Mouse (Mus musculus) E14TG2a.4 (cell line): ENCODE measurements around the gene Phldb1.
"Not testable (repeated sequence)": the region's sequence is repeated elsewhere in the genome, so short reads cannot be mapped to it uniquely, and the experiment has no call there.

ENCODE experiments used
- H3K27me3 ChIP-seq: 2 replicates; pipeline ENCODE4 v1.6.1; 2014; ENCODE audit warnings: low read length, control low read depth; ENCODE audit not compliant: insufficient read depth
- H3K36me3 ChIP-seq: 2 replicates; pipeline ENCODE4 v1.6.1; 2014; ENCODE audit warnings: low read length, control low read depth; ENCODE audit not compliant: insufficient read depth
- H3K4me1 ChIP-seq: replicated peaks from 2 replicates; pipeline ENCODE4 v1.6.1; 2014; ENCODE audit warnings: low read depth, low read length, control low read depth
- H3K4me3 ChIP-seq: replicated peaks from 2 replicates; pipeline ENCODE4 v1.5.1; 2014; ENCODE audit warnings: mild to moderate bottlenecking, low read length
- H3K9me3 ChIP-seq: 2 replicates; pipeline ENCODE4 v1.6.1; 2014; ENCODE audit warnings: low read length, control low read depth
- CTCF ChIP-seq: conservative IDR thresholded peaks from 2 replicates; pipeline ENCODE4 v1.5.1; 2014; ENCODE audit warnings: low read length
- NANOG ChIP-seq: IDR thresholded peaks from 2 replicates; pipeline ENCODE4 v1.6.1; 2014; ENCODE audit warnings: borderline replicate concordance, low read length, mixed read lengths
- POU5F1 ChIP-seq: IDR thresholded peaks from 2 replicates; pipeline ENCODE4 v1.6.1; 2014; ENCODE audit warnings: low read length, borderline replicate concordance

Phldb1 gene

GRCm38 (mm10) chr9:44734524-44735494 is at the start of gene Phldb1:
Gene Phldb1, minus strand, starts transcription at chr9:44735198.
- peaks cover 46% of the 10 kb centered on the region for H3K4me1 ChIP-seq
- TF ChIP-seq POU5F1 (no peak), NANOG (no peak), CTCF (peak; percentile 21)
- H3K36me3 ChIP-seq: no peaks in the 10 kb centered on the region

DNA sequence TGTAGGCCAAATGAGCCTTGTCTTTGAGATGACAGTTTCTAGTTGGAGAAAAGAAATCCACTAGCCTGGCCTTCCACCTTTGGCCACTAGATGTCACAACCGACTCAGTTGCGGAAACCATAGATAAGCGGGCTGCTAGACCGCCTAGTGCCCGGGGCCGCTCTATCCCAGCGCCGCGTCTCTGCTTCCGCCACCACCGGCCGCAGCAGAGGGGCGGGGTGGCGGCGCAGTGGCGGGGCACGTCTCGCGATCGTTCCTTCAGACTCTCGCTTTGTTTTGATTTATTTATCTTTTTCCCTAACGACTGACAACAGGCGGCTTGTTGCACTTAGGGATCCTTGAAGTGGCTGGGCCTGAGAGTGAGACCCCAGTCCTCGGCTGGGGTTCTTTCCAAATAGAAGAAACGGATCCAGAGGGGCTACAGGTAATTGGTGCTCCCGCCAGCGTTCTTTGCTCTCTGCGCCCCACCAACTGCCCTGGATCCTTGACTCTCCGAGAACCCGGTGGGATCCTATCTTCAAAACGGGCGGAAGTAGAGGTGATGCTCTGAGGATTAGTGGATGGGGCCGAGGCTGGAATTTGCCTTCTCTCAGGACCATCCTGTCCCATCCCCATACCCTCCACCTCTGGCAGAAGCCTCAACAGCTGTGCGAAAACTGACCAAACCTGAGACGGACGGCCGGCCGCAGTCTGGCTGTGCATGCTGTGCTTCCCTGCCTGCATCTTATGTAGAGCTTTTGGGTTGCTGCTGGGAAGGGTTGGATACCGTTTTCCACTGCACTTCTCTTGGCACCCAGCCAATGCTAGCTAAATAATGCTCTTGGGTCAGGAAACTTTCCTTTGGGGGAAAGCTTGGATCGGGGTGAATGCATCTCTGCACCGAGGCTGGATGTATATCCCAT is 38.0 kb upstream of the Phldb1 start:
- Histone ChIP-seq H3K9me3 (no peaks in the 10 kb centered on the region), H3K4me3 (peak overlapping the region; percentile 97), H3K4me1 (peaks cover 25% of the 10 kb centered on the region), H3K27me3 (no peaks in the 10 kb centered on the region), H3K36me3 (peaks cover 26% of the 10 kb centered on the region)
- TF ChIP-seq CTCF (peak; percentile 92), POU5F1 (no peak)

More at GRCm38 (mm10) chr9:44734524-44735494, at the start of gene Phldb1:
- Histone ChIP-seq H3K27me3 (peaks cover 66% of the 10 kb centered on the region), H3K4me3 (peak within 1 kb of the TSS; percentile 80), H3K9me3 (no peaks in the 10 kb centered on the region)

DNA sequence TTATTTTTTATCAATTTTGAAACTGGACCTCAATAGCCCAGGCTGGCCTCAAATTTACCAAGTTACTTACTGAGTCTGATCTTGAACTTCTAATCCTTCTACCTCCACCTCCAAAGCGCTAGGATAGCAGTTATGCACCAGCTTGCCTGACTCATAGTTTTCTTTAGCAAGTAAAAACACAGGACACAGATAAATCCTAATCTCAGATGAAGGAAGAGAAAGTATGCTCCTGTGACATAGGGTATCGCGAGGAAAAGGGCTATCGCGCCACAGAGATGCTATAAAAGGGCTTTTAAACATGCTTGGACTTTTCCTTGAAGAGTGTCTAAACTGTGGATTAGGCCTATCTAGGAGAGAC is 37.4 kb upstream of the Phldb1 start:
- TF ChIP-seq NANOG (no peak), POU5F1 (no peak), CTCF (no peak)
- Histone ChIP-seq H3K36me3 (peaks cover 25% of the 10 kb centered on the region), H3K9me3 (no peaks in the 10 kb centered on the region), H3K27me3 (no peaks in the 10 kb centered on the region), H3K4me3 (no peak overlapping the region), H3K4me1 (peaks cover 25% of the 10 kb centered on the region)

GRCm38 (mm10) chr9:44771376-44771775 is 36.4 kb upstream of the Phldb1 start:
- Histone ChIP-seq H3K36me3 (peaks cover 18% of the 10 kb centered on the region), H3K4me3 (no peak overlapping the region), H3K4me1 (peaks cover 30% of the 10 kb centered on the region), H3K9me3 (no peaks in the 10 kb centered on the region), H3K27me3 (no peaks in the 10 kb centered on the region)
- TF ChIP-seq CTCF: peak; percentile 13; the same call in 1 of the 2 replicates
- no peak for TF ChIP-seq POU5F1
- no peak for TF ChIP-seq NANOG

DNA sequence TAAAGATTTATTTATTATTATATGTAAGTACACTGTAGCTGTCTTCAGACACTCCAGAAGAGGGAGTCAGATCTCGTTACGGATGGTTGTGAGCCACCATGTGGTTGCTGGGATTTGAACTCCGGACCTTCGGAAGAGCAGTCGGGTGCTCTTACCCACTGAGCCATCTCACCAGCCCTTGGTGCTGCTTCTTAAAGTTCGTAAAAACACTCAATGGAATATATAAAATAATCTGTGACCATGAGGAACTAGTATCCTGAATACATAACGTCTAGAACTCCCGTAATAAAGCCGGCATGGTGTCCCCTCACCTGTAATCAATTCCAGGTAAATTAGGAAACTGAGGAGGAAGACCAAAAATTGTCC is 33.0 kb upstream of the Phldb1 start:
- H3K4me3 ChIP-seq: peak overlapping the region; percentile 95
- not testable (repeated sequence) for H3K27me3 ChIP-seq, H3K9me3 ChIP-seq, H3K36me3 ChIP-seq
- H3K4me1 ChIP-seq: peaks cover 34% of the 10 kb centered on the region

- H3K36me3 ChIP-seq: 0 out of 2 replicates have a peak, but pooled peaks cover 4% of the 10 kb centered on the region
- H3K27me3 ChIP-seq: no peaks in the 10 kb centered on the region
- peaks cover 40% of the 10 kb centered on the region for H3K4me1 ChIP-seq
- H3K4me3 ChIP-seq: peak within 1 kb of the TSS; percentile 95
- no peaks in the 10 kb centered on the region for H3K9me3 ChIP-seq
- TF ChIP-seq POU5F1: no peak
- no peak for TF ChIP-seq CTCF
- TF ChIP-seq NANOG: no peak
These were observed 32.4 kb upstream of the Phldb1 start, which contains the start of the genes Arcn1 and Ift46 for GRCm38 (mm10) chr9:44767101-44768028. Gene Arcn1, minus strand, starts transcription at chr9:44767845. Gene Ift46, plus strand, starts transcription at chr9:44767908.

- TF ChIP-seq NANOG: no peak
- TF ChIP-seq POU5F1: no peak
- TF ChIP-seq CTCF: no peak
- Histone ChIP-seq H3K4me1 (peaks cover 29% of the 10 kb centered on the region), H3K36me3 (peaks cover 58% of the 10 kb centered on the region), H3K27me3 (no peaks in the 10 kb centered on the region), H3K4me3 (no peak overlapping the region), H3K9me3 (no peaks in the 10 kb centered on the region)
These were observed 25.9 kb upstream of the Phldb1 start for GRCm38 (mm10) chr9:44760873-44761272.
